8 mouse cellular contexts compared by ENCODE assay signal in the genomic region with DNA sequence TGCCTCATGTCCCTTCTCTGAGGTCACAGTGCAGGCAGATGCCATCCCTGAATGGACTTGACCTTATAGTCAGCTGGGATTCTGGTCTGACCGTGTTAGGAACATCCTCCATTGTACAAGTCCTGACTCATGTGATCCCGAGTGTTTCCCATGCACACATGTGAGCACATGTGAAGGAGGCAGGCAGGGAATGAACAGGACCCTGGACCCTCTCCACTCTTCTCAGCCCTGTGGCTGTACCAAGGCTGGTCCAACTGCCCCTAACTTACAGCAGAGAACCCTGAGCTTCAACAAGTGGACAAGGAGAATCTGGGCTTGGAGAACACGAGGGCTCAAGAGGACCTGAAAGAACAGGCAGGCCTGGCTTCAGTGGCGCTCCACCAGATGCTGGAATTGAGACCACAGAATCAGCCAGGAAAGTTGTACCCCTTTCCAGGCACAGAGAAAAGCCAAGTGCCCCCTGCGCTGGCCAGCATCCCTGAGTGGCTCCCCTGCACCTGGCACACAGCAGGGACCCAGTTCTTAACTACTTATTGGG. TPM values are rescaled to one million over a fixed set of nuclear protein-coding genes. Genes with fewer than 3 reads are reported as not detected.
DNase-seq lines count a peak whose midpoint lies in the region; ATAC-seq and TF ChIP-seq lines count a peak whose summit lies in the region.

No protein-coding gene starts in this region.

- peaks cover 8% of the 10 kb centered on the region; the same call in 1 of the 2 replicates for H3K4me1 ChIP-seq in embryonic facial prominence, embryonic 14.5 days (ENCODE audit: control insufficient read depth, insufficient read depth, low read length)
- H3K4me1 ChIP-seq in intestine, postnatal 0 days (replicated peaks; ENCODE audit: control insufficient read depth, insufficient read depth, low read length), result peaks cover 17% of the 10 kb centered on the region
- H3K4me1 ChIP-seq in neural tube, embryonic 14.5 days (ENCODE audit: control insufficient read depth, insufficient read depth, low read length), result 0 out of 2 replicates have a peak, but pooled peaks cover 4% of the 10 kb centered on the region

- peak overlapping the region; percentile 69 for H3K9ac ChIP-seq in embryonic facial prominence, embryonic 14.5 days (ENCODE audit: low read depth, low read length)
- H3K9ac ChIP-seq in intestine, postnatal 0 days (ENCODE audit: low read depth, low read length), result peak overlapping the region; percentile 69
- H3K9ac ChIP-seq in neural tube, embryonic 14.5 days (replicated peaks; ENCODE audit: low read depth, low read length), result no peak overlapping the region

- peak overlapping the region; percentile 43 for H3K4me3 ChIP-seq in embryonic facial prominence, embryonic 14.5 days (ENCODE audit: low read depth, low read length)
- peak overlapping the region; percentile 55 for H3K4me3 ChIP-seq in intestine, postnatal 0 days (ENCODE audit: low read depth, low read length)
- peak overlapping the region; percentile 21; the same call in 1 of the 2 replicates for H3K4me3 ChIP-seq in neural tube, embryonic 14.5 days (ENCODE audit: low read depth, low read length)

- H3K9me3 ChIP-seq in embryonic facial prominence, embryonic 14.5 days (ENCODE audit: control insufficient read depth, low read length), result no peaks in the 10 kb centered on the region
- no peaks in the 10 kb centered on the region for H3K9me3 ChIP-seq in intestine, postnatal 0 days (ENCODE audit: control insufficient read depth)
- no peaks in the 10 kb centered on the region for H3K9me3 ChIP-seq in neural tube, embryonic 14.5 days (ENCODE audit: control insufficient read depth, low read length)

- ATAC-seq in embryonic facial prominence, embryonic 14.5 days (ENCODE audit: low read depth), result no peak
- 0 out of 2 replicates have a peak, but pooled peaks have one; percentile 0 for ATAC-seq in intestine, postnatal 0 days
- no peak for ATAC-seq in neural tube, embryonic 14.5 days (ENCODE audit: low read depth)

- peak overlapping the region; percentile 73 for H3K4me2 ChIP-seq in embryonic facial prominence, embryonic 14.5 days (ENCODE audit: low read depth, low read length)
- peak overlapping the region; percentile 80 for H3K4me2 ChIP-seq in intestine, postnatal 0 days (replicated peaks; ENCODE audit: low read depth)
- H3K4me2 ChIP-seq in neural tube, embryonic 14.5 days (ENCODE audit: low read depth, low read length), result peak overlapping the region; percentile 40

- peaks cover 11% of the 10 kb centered on the region for H3K27me3 ChIP-seq in embryonic facial prominence, embryonic 14.5 days (replicated peaks; ENCODE audit: control insufficient read depth, insufficient read depth, low read length)
- H3K27me3 ChIP-seq in intestine, postnatal 0 days (replicated peaks; ENCODE audit: control insufficient read depth, insufficient read depth, low read length), result no peaks in the 10 kb centered on the region
- H3K27me3 ChIP-seq in neural tube, embryonic 14.5 days (ENCODE audit: control insufficient read depth, insufficient read depth, low read length), result no peaks in the 10 kb centered on the region

- no peaks in the 10 kb centered on the region for H3K36me3 ChIP-seq in embryonic facial prominence, embryonic 14.5 days (ENCODE audit: control insufficient read depth, insufficient read depth, low read length)
- peaks cover 16% of the 10 kb centered on the region; the same call in 1 of the 2 replicates for H3K36me3 ChIP-seq in intestine, postnatal 0 days (ENCODE audit: control insufficient read depth, insufficient read depth)
- no peaks in the 10 kb centered on the region for H3K36me3 ChIP-seq in neural tube, embryonic 14.5 days (ENCODE audit: control insufficient read depth, insufficient read depth, low read length)

- DNase-seq in lung, adult 18-20 months, result peak; percentile 31 to 39
- no peak for DNase-seq in lung, postnatal 14 days
- no peak for DNase-seq in embryonic facial prominence, embryonic 14.5 days (ENCODE audit: low spot score)
- no peak for DNase-seq in right cerebral cortex, adult 18-20 months
- no peak for DNase-seq in layer of hippocampus, postnatal 25 days (ENCODE audit: extremely low spot score in 1 of 2, low spot score in 1 of 2)
- DNase-seq in left cerebral cortex, postnatal 4 days, result no peak

- no peak overlapping the region for H3K27ac ChIP-seq in embryonic facial prominence, embryonic 14.5 days (replicated peaks; ENCODE audit: low read depth, low read length)
- peak overlapping the region; percentile 35 for H3K27ac ChIP-seq in intestine, postnatal 0 days (ENCODE audit: low read depth, low read length)
- no peak overlapping the region for H3K27ac ChIP-seq in neural tube, embryonic 14.5 days (ENCODE audit: low read depth, low read length)

- no peak for TF ChIP-seq CTCF in intestine, postnatal 0 days (IDR thresholded peaks at IDR 0.05; ENCODE audit: low read depth)

- intact Hi-C loops in left cerebral cortex, postnatal 4 days (cut with DNase I), result no loop called here

- WGBS in embryonic facial prominence, embryonic 14.5 days, result 63% methylated on average over 5 of the region's 5 CpGs
- 47% methylated on average over 5 of the region's 5 CpGs for WGBS in intestine, postnatal 0 days
- 77% methylated on average over 5 of the region's 5 CpGs for WGBS in neural tube, embryonic 14.5 days

RNA-seq across cellular contexts. Expression of gene Tgm2, which starts 0.6 kb away (rescaled TPM):
- polyA plus RNA-seq in embryonic facial prominence, embryonic 14.5 days (2014; fragmentation: Nextera tagmentation; extraction: Ambion mirVana), result 18.8 and 19.9 TPM in 2 replicates
- 40.0 and 40.4 TPM in 2 replicates for polyA plus RNA-seq in intestine, postnatal 0 days (2015; fragmentation: Nextera tagmentation; extraction: Ambion mirVana)
- 1.7 and 7.0 TPM in 2 replicates for polyA plus RNA-seq in neural tube, embryonic 14.5 days (2014; fragmentation: Nextera tagmentation; extraction: Ambion mirVana)
- total RNA-seq in layer of hippocampus, postnatal 25 days (2021), result 10 to 100 TPM in 1 of 2 experiments, 1 to 10 TPM in 1; 6.3 to 11.2 TPM
- 1 to 10 TPM; 7.0 to 9.7 TPM for total RNA-seq in left cerebral cortex, postnatal 4 days (2021)

Comparison
In these comparisons a context has a peak if more than half of its experiments do, and no peak if none do; other contexts are left out.
1. DNase-seq: peak in lung, adult 18-20 months (2 of 2); none in lung, postnatal 14 days (single experiment), embryonic facial prominence, embryonic 14.5 days (single experiment), right cerebral cortex, adult 18-20 months (single experiment), layer of hippocampus, postnatal 25 days (0 of 2) and left cerebral cortex, postnatal 4 days (single experiment).
2. Peak in every context shown above with its lines, with median percentiles within 50 percentile points of each other: H3K4me2 ChIP-seq and H3K4me3 ChIP-seq.